Mouse (Mus musculus) heart, embryonic 10.5 days (tissue): ENCODE data around the gene Mag. TPM values are rescaled to one million over a fixed set of nuclear protein-coding genes. Genes with fewer than 3 reads are reported as not detected.
A peak's percentile ranks its signal among the peaks of the same experiment; 100 is the strongest.

Experiments used
- DNase-seq: peaks from one replicate; pipeline ENCODE4 v3.0.0-alpha.2; 2017; ENCODE audit warnings: low spot score
- H3K27ac ChIP-seq: fragments of 300-500 bp; sonication (generic); 2 replicates; pipeline ENCODE4 v1.5.1; 2016; ENCODE audit warnings: mild to moderate bottlenecking
- H3K27me3 ChIP-seq: fragments of 300-500 bp; sonication (generic); 2 replicates; pipeline ENCODE4 v1.6.1; 2016; ENCODE audit warnings: mild to moderate bottlenecking; ENCODE audit not compliant: poor library complexity, insufficient read depth, severe bottlenecking
- H3K36me3 ChIP-seq: fragments of 300-500 bp; sonication (generic); 2 replicates; pipeline ENCODE4 v1.6.1; 2016; ENCODE audit warnings: mild to moderate bottlenecking, moderate library complexity
- H3K4me1 ChIP-seq: fragments of 300-500 bp; sonication (generic); 2 replicates; pipeline ENCODE4 v1.6.1; 2016; ENCODE audit warnings: mild to moderate bottlenecking
- H3K4me3 ChIP-seq: fragments of 300-500 bp; sonication (generic); 2 replicates; pipeline ENCODE4 v1.5.1; 2016; ENCODE audit warnings: mild to moderate bottlenecking, moderate library complexity
- H3K9me3 ChIP-seq: fragments of 300-500 bp; sonication (generic); 2 replicates; pipeline ENCODE4 v1.6.1; 2016; ENCODE audit warnings: mild to moderate bottlenecking, moderate library complexity
- WGBS: fragments of 180-500 bp; shearing (Covaris S2); methylation state at CpG from one replicate; pipeline ENCODE4 v1.1.7; 2016; 5-methylcytosine and 5-hydroxymethylcytosine counted together
- polyA plus RNA-seq: library from polyadenylated mRNA; unstranded; fragments of >200 nt; fragmentation: Nextera tagmentation; extraction: Ambion mirVana; gene quantifications from 2 replicates; pipeline ENCODE4 v1.2.1, GENCODE M21; 2016

Mag gene
- 0.30 and 0.38 TPM in 2 replicates for polyA plus RNA-seq

DNA sequence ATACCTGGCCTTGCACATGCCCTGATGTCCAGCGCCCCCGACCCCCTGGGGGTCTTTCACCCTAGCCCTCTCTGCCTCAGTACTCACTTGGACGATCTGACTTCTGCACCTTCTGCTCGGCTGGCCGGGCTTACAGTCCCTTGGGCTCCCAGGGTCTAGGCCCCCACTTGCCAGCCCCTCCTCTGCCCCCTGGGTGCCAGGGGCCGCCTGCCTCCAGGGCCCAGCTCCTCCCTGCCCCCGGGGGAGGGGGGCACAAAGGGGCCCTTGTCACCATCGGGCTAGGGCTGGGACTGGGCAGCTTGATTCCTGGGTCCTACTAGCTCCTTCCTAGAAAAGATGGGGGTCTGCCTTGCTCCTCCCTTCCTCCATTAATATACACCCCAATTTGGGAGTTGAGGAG, at the start of gene Mag:
TSS of gene Mag (minus strand) at position 142 of the 400 bp plus-strand sequence.
- WGBS, result 64% methylated on average over 8 of the region's 8 CpGs
- H3K9me3 ChIP-seq, result no peaks in the 10 kb centered on the region
- no peak within 1 kb of the TSS for H3K4me3 ChIP-seq
- peaks cover 17% of the 10 kb centered on the region for H3K27me3 ChIP-seq
- H3K4me1 ChIP-seq, result no peaks in the 10 kb centered on the region
- H3K36me3 ChIP-seq, result no peaks in the 10 kb centered on the region
- no peak within 1 kb of the TSS for H3K27ac ChIP-seq
- DNase-seq, result no peak

GRCm38 (mm10) chr7:30964366-30964765, 49.7 kb upstream of the Mag start:
- DNase-seq, result no peak
- 83% methylated on average over 7 of the region's 7 CpGs for WGBS
- no peak overlapping the region for H3K4me3 ChIP-seq

GRCm38 (mm10) chr7:30962862-30963261, 48.2 kb upstream of the Mag start:
- Histone ChIP-seq H3K9me3 (no peaks in the 10 kb centered on the region), H3K36me3 (peaks cover 22% of the 10 kb centered on the region), H3K4me3 (no peak overlapping the region), H3K27ac (no peak overlapping the region), H3K4me1 (peaks cover 9% of the 10 kb centered on the region), H3K27me3 (no peaks in the 10 kb centered on the region)
- WGBS, result 85% methylated on average over 5 of the region's 5 CpGs
- DNase-seq, result no peak

More at GRCm38 (mm10) chr7:30964366-30964765, 49.7 kb upstream of the Mag start:
- Histone ChIP-seq H3K36me3 (peaks cover 8% of the 10 kb centered on the region), H3K4me1 (no peaks in the 10 kb centered on the region), H3K27ac (no peak overlapping the region), H3K9me3 (no peaks in the 10 kb centered on the region), H3K27me3 (no peaks in the 10 kb centered on the region)

GRCm38 (mm10) chr7:30959786-30960349, 45.2 kb upstream of the Mag start:
- H3K36me3 ChIP-seq, result peaks cover 26% of the 10 kb centered on the region
- peaks cover 20% of the 10 kb centered on the region for H3K4me1 ChIP-seq
- H3K27me3 ChIP-seq, result no peaks in the 10 kb centered on the region
- no peaks in the 10 kb centered on the region for H3K9me3 ChIP-seq
- no peak overlapping the region for H3K27ac ChIP-seq
- DNase-seq, result no peak
- 89% methylated on average over 6 of the region's 6 CpGs for WGBS
- H3K4me3 ChIP-seq, result no peak overlapping the region

DNA sequence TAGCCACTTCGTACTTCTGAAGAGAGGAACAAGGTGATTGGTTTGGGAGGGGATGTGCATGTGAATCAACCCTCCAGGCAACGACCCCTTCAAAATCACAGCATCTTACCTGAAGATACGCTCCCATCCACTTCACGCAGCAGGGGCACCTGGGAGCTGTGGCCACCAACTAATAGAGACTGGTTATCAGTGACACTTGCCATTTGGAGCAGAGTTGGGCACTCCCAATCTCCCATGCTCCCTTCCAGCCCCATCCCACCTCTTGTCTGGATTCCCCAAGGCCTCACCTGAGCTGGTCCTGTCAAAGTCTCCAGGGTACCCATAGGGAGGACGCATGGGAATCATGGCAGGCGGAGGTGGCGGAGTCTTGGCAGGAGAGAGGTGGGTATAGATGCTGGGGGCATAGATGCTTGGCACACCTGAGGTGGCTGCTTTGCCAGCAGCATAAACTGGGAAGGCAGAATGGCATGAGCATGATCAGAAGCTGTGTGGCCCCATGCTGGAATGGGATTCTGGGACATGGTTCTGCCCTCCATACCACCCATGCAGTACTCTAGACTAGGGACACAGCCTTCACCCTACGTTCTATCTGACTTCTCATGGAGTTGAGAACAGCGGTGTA, 44.3 kb upstream of the Mag start:
- 92% methylated on average over 9 of the region's 9 CpGs for WGBS
- DNase-seq, result no peak
- peaks cover 35% of the 10 kb centered on the region for H3K36me3 ChIP-seq
- no peaks in the 10 kb centered on the region for H3K27me3 ChIP-seq
- no peaks in the 10 kb centered on the region for H3K9me3 ChIP-seq
- H3K4me3 ChIP-seq, result no peak overlapping the region
- peaks cover 20% of the 10 kb centered on the region for H3K4me1 ChIP-seq
- H3K27ac ChIP-seq, result no peak overlapping the region

DNA sequence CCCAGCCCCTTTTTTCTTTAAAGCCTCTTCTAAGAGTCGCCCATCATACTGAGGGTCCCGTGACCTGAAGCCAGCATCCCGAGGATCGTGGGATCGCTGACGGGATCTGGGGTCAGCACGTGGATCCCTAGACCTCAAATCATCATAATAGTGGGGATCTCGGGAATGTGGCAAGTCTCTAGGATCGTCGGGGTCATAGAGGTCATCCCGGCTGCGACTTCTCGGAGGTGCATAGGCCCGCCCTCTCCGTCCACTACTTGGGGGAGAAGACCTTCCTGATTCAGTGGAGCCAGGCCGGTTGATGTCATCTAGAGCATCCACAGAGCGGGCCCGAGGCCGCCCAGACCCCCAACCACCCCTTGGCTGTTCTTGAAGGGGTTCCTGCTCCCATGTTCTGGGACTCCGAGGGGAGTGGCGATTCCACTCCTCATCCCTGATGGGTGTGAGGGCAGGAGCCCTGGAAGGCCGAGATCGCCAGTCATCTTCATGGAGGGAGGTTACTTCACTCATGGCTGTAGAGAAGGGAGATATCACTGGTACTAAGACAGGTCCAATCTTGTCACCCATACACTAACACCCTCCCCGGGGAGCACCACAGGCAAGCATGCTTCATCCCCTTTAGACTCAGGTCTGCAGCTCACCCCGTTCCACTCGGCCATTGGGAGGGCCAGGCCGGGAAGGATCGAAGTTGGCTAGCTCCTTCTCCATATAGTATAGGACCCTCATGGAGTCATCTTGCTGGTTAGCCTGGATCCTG, 43.6 kb upstream of the Mag start:
- no peak for DNase-seq
- 75% methylated on average over 28 of the region's 28 CpGs for WGBS
- Histone ChIP-seq H3K27ac (peak overlapping the region; percentile 99), H3K9me3 (no peaks in the 10 kb centered on the region), H3K27me3 (no peaks in the 10 kb centered on the region), H3K36me3 (peaks cover 42% of the 10 kb centered on the region), H3K4me1 (peaks cover 20% of the 10 kb centered on the region), H3K4me3 (peak overlapping the region; percentile 98)

DNA sequence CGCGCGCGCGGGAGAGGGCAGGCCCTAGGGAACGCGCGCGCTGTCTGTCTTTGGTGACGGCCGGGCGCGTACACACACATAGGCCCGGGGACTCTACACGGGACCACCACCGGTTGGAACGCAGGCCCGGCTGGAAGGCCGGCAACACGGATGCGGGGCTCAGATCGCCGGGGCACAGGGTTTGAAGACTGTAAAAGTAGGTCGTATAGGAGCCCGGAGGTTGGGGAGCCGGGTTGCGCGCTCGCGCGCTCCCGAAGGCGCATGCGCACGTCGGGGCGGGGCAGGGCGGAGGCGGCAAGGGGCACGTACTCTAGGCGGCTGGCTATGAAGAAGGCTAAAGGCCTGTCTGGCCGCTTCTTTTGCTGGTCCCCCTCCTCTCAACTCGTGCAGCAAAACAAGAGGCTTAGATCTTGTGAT, 42.7 kb upstream of the Mag start:
- peaks cover 20% of the 10 kb centered on the region for H3K4me1 ChIP-seq
- WGBS, result under 1% methylated on average over 43 of the region's 43 CpGs
- H3K9me3 ChIP-seq, result no peaks in the 10 kb centered on the region
- H3K4me3 ChIP-seq, result peak overlapping the region; percentile 98
- peaks cover 48% of the 10 kb centered on the region for H3K36me3 ChIP-seq
- peak overlapping the region; percentile 99 for H3K27ac ChIP-seq
- peak; percentile 94 for DNase-seq
- H3K27me3 ChIP-seq, result no peaks in the 10 kb centered on the region

DNA sequence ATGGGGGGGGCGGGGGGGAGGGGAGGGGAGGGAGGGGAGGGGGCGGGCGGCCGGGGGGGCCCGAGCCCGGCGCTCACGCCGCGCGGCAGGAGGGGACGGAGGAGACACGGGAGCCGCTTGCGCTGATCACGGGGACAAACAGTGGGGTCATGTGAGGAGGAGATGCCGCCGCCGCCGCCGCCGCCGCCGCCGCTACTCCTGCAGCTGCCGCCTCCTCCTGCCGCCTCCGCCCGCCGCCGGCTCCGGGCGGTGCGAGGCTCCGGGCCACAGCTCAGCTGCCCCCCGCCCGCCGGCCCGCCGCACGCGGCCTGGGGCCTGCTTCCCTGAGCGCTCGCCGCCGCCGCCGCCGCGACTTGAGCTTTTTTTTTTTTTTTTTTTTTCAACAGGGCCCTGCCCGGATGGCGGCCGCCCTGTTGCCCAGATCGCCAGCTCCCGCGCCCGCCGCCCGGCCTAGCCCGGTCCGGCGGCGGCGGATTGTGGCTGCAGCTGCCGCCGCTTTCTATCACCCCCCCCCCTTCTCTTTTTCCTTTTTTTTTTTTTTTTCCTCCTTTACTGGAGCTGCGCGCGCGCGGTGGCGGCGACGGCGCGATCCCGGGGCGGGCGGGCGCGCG, 42.2 kb upstream of the Mag start, which contains the start of gene Usf2:
TSS of gene Usf2 (minus strand) at position 48 of the 611 bp plus-strand sequence.
- WGBS, result 3% methylated on average over 45 of the region's 82 CpGs
- Histone ChIP-seq H3K9me3 (no peaks in the 10 kb centered on the region), H3K36me3 (peaks cover 51% of the 10 kb centered on the region), H3K27me3 (no peaks in the 10 kb centered on the region), H3K4me1 (peaks cover 20% of the 10 kb centered on the region), H3K4me3 (peak within 1 kb of the TSS; percentile 98), H3K27ac (peak within 1 kb of the TSS; percentile 99)
- DNase-seq, result peak; percentile 90

GRCm38 (mm10) chr7:30956357-30956751, 41.7 kb upstream of the Mag start:
- under 1% methylated on average over 33 of the region's 49 CpGs for WGBS
- peak overlapping the region; percentile 99 for H3K27ac ChIP-seq
- no peaks in the 10 kb centered on the region for H3K9me3 ChIP-seq
- DNase-seq, result peak; percentile 70
- peak overlapping the region; percentile 98 for H3K4me3 ChIP-seq
- peaks cover 20% of the 10 kb centered on the region for H3K4me1 ChIP-seq
- peaks cover 55% of the 10 kb centered on the region for H3K36me3 ChIP-seq
- no peaks in the 10 kb centered on the region for H3K27me3 ChIP-seq

- Histone ChIP-seq H3K4me3 (peak overlapping the region; percentile 98), H3K27me3 (no peaks in the 10 kb centered on the region), H3K9me3 (no peaks in the 10 kb centered on the region), H3K27ac (peak overlapping the region; percentile 99), H3K36me3 (peaks cover 60% of the 10 kb centered on the region), H3K4me1 (peaks cover 20% of the 10 kb centered on the region)
- under 1% methylated on average over 64 of the region's 64 CpGs for WGBS
- DNase-seq, result peak; percentile 95
Measured at GRCm38 (mm10) chr7:30955584-30956356, 41.1 kb upstream of the Mag start.

GRCm38 (mm10) chr7:30954971-30955520, 40.4 kb upstream of the Mag start:
- 91% methylated on average over 12 of the region's 12 CpGs for WGBS
- H3K4me1 ChIP-seq, result peaks cover 20% of the 10 kb centered on the region
- H3K27me3 ChIP-seq, result no peaks in the 10 kb centered on the region
- peak overlapping the region; percentile 98 for H3K4me3 ChIP-seq
- H3K9me3 ChIP-seq, result no peaks in the 10 kb centered on the region
- peaks cover 65% of the 10 kb centered on the region for H3K36me3 ChIP-seq
- no peak for DNase-seq
- no peak overlapping the region for H3K27ac ChIP-seq

DNA sequence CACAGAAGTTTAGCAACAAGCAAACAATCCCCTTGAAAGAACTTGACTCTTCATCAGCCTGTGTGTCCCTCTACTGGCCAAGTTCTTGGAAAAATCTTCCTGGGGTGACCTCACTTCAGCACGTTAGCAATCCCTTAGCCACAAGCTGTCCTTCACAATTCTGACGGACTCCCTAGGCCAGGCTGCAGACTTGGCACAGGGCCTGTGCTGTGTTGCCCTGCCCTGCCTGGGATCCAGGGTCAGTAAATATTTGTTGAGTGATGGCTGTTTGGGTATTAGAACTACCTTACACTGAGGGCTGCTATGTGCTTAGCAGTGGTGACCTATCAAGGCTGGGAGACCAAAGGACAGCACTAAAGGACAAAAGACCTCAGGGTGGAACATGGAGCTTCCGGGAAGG, 39.4 kb upstream of the Mag start:
- DNase-seq, result no peak
- peaks cover 20% of the 10 kb centered on the region for H3K4me1 ChIP-seq
- peaks cover 70% of the 10 kb centered on the region for H3K36me3 ChIP-seq
- no peaks in the 10 kb centered on the region for H3K27me3 ChIP-seq
- H3K27ac ChIP-seq, result no peak overlapping the region
- no peaks in the 10 kb centered on the region for H3K9me3 ChIP-seq
- H3K4me3 ChIP-seq, result no peak overlapping the region
- 90% methylated on average over 3 of the region's 3 CpGs for WGBS
